ENCODE assay signal across 14 mouse cellular contexts in genomic region chr8:61111940-61112339, GRCm38 (mm10).
DNase-seq lines count a peak whose midpoint lies in the region.
"Had no signal": no experiment of that assay in that cellular context is flagged by ENCODE, and none has a peak within 500 bp of the region (broad histone marks: within the 10 kb centered on the region; RNA-seq: fewer than 3 reads in every experiment).

No protein-coding gene starts in this region.

- peak; percentile 46 for DNase-seq in 3134 (ENCODE audit: extremely low read depth, insufficient read length, low spot score)
- DNase-seq in Muller cell, postnatal 12 days (ENCODE audit: inconsistent ontology term): peak; percentile 2
- peak; percentile 15 for DNase-seq in adrenal gland, postnatal 10 days
- peak; percentile 58 for DNase-seq in fibroblast of lung, adult 2 months (ENCODE audit: low read depth)
- no peak for DNase-seq in left cerebral cortex, adult 8-10 months (ENCODE audit: low spot score in 2 of 2)
- no peak for DNase-seq in yolk sac, embryonic 10.5 days (ENCODE audit: low spot score)
- DNase-seq: B cell, adult 2 months; cerebellum, adult 18-20 months; cerebellum, adult 9-11 months; cerebellum, postnatal 36 days; gastrocnemius, postnatal 36 days; heart, adult 18-20 months; heart, postnatal 14 days; kidney, adult 11 months had no signal

Comparison
In these comparisons a context has a peak if more than half of its experiments do, and no peak if none do; other contexts are left out.
1. DNase-seq: peak in 3134 (single experiment), Muller cell, postnatal 12 days (single experiment), adrenal gland, postnatal 10 days (single experiment) and fibroblast of lung, adult 2 months (single experiment); none in left cerebral cortex, adult 8-10 months (0 of 2) and yolk sac, embryonic 10.5 days (single experiment).